Mouse (Mus musculus) erythroblast, embryonic 14.5 days (primary cell): ENCODE data around the gene Tnfaip2.

ENCODE experiments used
- GATA1 ChIP-seq: IDR thresholded peaks from 2 replicates; pipeline ENCODE4 v1.6.1; 2012; ENCODE audit warnings: low read length, inconsistent platforms, mixed read lengths
- TAL1 ChIP-seq: IDR thresholded peaks from 3 replicates; pipeline ENCODE4 v1.6.1; 2012; ENCODE audit warnings: low read length, inconsistent platforms, mixed read lengths

- TF ChIP-seq GATA1 (no peak), TAL1 (no peak)
These were observed 17.0 kb upstream of the Tnfaip2 start for GRCm38 (mm10) chr12:111425258-111425657.
